In genomic region chr10:127339683-127340576, GRCm38 (mm10) we compare ENCODE assay signal across 8 mouse cellular contexts. TPM values are rescaled to one million over a fixed set of nuclear protein-coding genes. Genes with fewer than 3 reads are reported as not detected.
A peak's percentile ranks its signal among the peaks of the same experiment; 100 is the strongest.
DNase-seq lines count a peak whose midpoint lies in the region; ATAC-seq lines count a peak whose summit lies in the region.

No protein-coding gene starts in this region.

- H3K27ac ChIP-seq in midbrain, embryonic 13.5 days, result no peak overlapping the region

- H3K9ac ChIP-seq in midbrain, embryonic 13.5 days (replicated peaks), result peak overlapping the region; percentile 48

- peak overlapping the region; percentile 66 for H3K4me2 ChIP-seq in midbrain, embryonic 13.5 days (replicated peaks)

- H3K4me3 ChIP-seq in midbrain, embryonic 13.5 days (replicated peaks), result peak overlapping the region; percentile 34

- H3K4me1 ChIP-seq in midbrain, embryonic 13.5 days (replicated peaks), result peaks cover 38% of the 10 kb centered on the region

- no peaks in the 10 kb centered on the region for H3K36me3 ChIP-seq in midbrain, embryonic 13.5 days

- ATAC-seq in midbrain, embryonic 13.5 days, result 0 out of 2 replicates have a peak, but pooled peaks have one; percentile 11

- WGBS in midbrain, embryonic 13.5 days, result under 1% methylated on average over 39 of the region's 42 CpGs

- H3K27me3 ChIP-seq in midbrain, embryonic 13.5 days, result peaks cover 40% of the 10 kb centered on the region

- peak; percentile 32 for DNase-seq in kidney, adult 18-20 months
- DNase-seq in kidney, adult 8-10 months, result no peak
- DNase-seq in brain, adult 2 months (ENCODE audit: low read depth, low spot score), result peak; percentile 28
- DNase-seq in heart, adult 9 months (ENCODE audit: low spot score in 2 of 2), result peak; percentile 38 to 43
- peak; percentile 57 to 70 for DNase-seq in kidney, postnatal 25 days
- no peak for DNase-seq in layer of hippocampus, postnatal 36 days
- DNase-seq in right cerebral cortex, adult 2 months (ENCODE audit: low spot score in 2 of 2), result no peak

- H3K9me3 ChIP-seq in midbrain, embryonic 13.5 days, result no peaks in the 10 kb centered on the region

RNA-seq across cellular contexts. Expression of gene Gli1, which starts 1.8 kb away (rescaled TPM):
- 1.3 and 1.5 TPM in 2 replicates for polyA plus RNA-seq in midbrain, embryonic 13.5 days (2015; fragmentation: Nextera tagmentation; extraction: Ambion mirVana)
- 1 to 10 TPM; 2.4 to 3.2 TPM for total RNA-seq in layer of hippocampus, postnatal 36 days (2021)

RNA-seq across cellular contexts. Expression of gene Inhbe, which starts 14.3 kb away (rescaled TPM):
- polyA plus RNA-seq in midbrain, embryonic 13.5 days (2015; fragmentation: Nextera tagmentation; extraction: Ambion mirVana), result 0.04 TPM in 1 of 2 replicates, not detected in the other
- not detected for total RNA-seq in layer of hippocampus, postnatal 36 days (2021)

RNA-seq across cellular contexts. Expression of gene Arhgap9, which starts 18.2 kb away (rescaled TPM):
- 0.77 and 1.4 TPM in 2 replicates for polyA plus RNA-seq in midbrain, embryonic 13.5 days (2015; fragmentation: Nextera tagmentation; extraction: Ambion mirVana)
- 1 to 10 TPM in 1 of 2 experiments, under 1 TPM in 1; 0.86 to 1.0 TPM for total RNA-seq in layer of hippocampus, postnatal 36 days (2021)

RNA-seq across cellular contexts. Expression of gene Mars, which starts 28.3 kb away (rescaled TPM):
- 122 and 127 TPM in 2 replicates for polyA plus RNA-seq in midbrain, embryonic 13.5 days (2015; fragmentation: Nextera tagmentation; extraction: Ambion mirVana)
- 10 to 100 TPM; 56.1 to 56.4 TPM for total RNA-seq in layer of hippocampus, postnatal 36 days (2021)

RNA-seq across cellular contexts. Expression of gene Inhbc, which starts 30.3 kb away (rescaled TPM):
- not detected in 2 replicates for polyA plus RNA-seq in midbrain, embryonic 13.5 days (2015; fragmentation: Nextera tagmentation; extraction: Ambion mirVana)
- total RNA-seq in layer of hippocampus, postnatal 36 days (2021), result not detected

Comparison
In these comparisons a context has a peak if more than half of its experiments do, and no peak if none do; other contexts are left out.
1. DNase-seq: peak in kidney, adult 18-20 months (single experiment), brain, adult 2 months (single experiment), heart, adult 9 months (2 of 2) and kidney, postnatal 25 days (2 of 2); none in kidney, adult 8-10 months (0 of 2), layer of hippocampus, postnatal 36 days (0 of 2) and right cerebral cortex, adult 2 months (0 of 2).